ENCODE assay signal across 29 mouse cellular contexts in the genomic region with DNA sequence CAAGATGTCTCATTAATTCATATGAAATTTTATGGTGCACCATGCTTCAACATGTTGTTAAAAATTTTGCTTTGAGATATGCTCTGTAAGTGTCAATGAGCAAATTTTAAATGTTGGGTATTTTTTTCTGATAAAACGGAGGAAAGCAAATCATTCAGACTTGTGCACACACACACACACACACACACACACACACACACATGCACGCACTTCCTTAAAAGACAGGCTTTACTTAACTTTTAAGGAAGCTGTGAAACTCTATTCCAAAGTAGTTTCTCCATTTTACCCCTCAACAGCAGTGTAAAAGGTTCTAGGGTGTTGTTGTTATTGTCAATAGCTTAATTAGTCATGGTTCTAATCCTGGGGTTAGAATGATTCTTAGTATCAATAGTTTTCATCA. TPM values are rescaled to one million over a fixed set of nuclear protein-coding genes. Genes with fewer than 3 reads are reported as not detected.
DNase-seq lines count a peak whose midpoint lies in the region; ATAC-seq and TF ChIP-seq lines count a peak whose summit lies in the region.
"Had no signal": no experiment of that assay in that cellular context is flagged by ENCODE, and none has a peak within 500 bp of the region (broad histone marks: within the 10 kb centered on the region; RNA-seq: fewer than 3 reads in every experiment).

No protein-coding gene starts in this region.

- TF ChIP-seq CTCF in liver, postnatal 0 days (IDR thresholded peaks at IDR 0.05; ENCODE audit: low read depth) = no peak
- TF ChIP-seq CTCF in stomach, postnatal 0 days (IDR thresholded peaks at IDR 0.05; ENCODE audit: low read depth) = no peak

- peaks cover 5% of the 10 kb centered on the region; the same call in 1 of the 2 replicates for H3K4me1 ChIP-seq in liver, postnatal 0 days (ENCODE audit: insufficient read depth)
- no peaks in the 10 kb centered on the region for H3K4me1 ChIP-seq in stomach, postnatal 0 days (replicated peaks; ENCODE audit: control insufficient read depth, insufficient read depth)
- H3K4me1 ChIP-seq: embryonic facial prominence, embryonic 12.5 days; forebrain, embryonic 12.5 days; hindbrain, embryonic 15.5 days; limb, embryonic 12.5 days; midbrain, embryonic 12.5 days had no signal

- DNase-seq in liver, postnatal 0 days = peak; percentile 33
- DNase-seq in liver (no peak), MEL-GATA-1-ER (ENCODE audit: extremely low read depth, low read depth) (peak; percentile 60)
- DNase-seq in splenic B cell, adult 2 months (ENCODE audit: low read depth, low spot score) = peak; percentile 21
- DNase-seq in stomach, postnatal 0 days (ENCODE audit: low spot score) = no peak
- DNase-seq in thymus, adult 18-20 months = no peak
- DNase-seq: adrenal gland, postnatal 10 days; cerebellum, adult 11 months; cerebellum, adult 9-10 months; cerebellum, postnatal 36 days; embryo, embryonic 11 days; gastrocnemius, postnatal 10 days; heart, postnatal 36 days; kidney, adult 18-20 months; kidney, postnatal 36 days; retina, postnatal 1 day; right cerebral cortex, postnatal 14 days; thymus, postnatal 4 days had no signal

- no peak overlapping the region for H3K27ac ChIP-seq in liver, postnatal 0 days (ENCODE audit: low read depth)
- H3K27ac ChIP-seq in macrophage = peak overlapping the region; percentile 31
- no peak overlapping the region for H3K27ac ChIP-seq in stomach, postnatal 0 days (replicated peaks)
- H3K27ac ChIP-seq: embryonic facial prominence, embryonic 12.5 days; forebrain, embryonic 12.5 days; hindbrain, embryonic 15.5 days; layer of hippocampus, adult 2 months; left cerebral cortex, adult 2 months; limb, embryonic 12.5 days; midbrain, embryonic 12.5 days had no signal

- no peaks in the 10 kb centered on the region for H3K36me3 ChIP-seq in liver, postnatal 0 days (replicated peaks; ENCODE audit: insufficient read depth, low read length)
- no peaks in the 10 kb centered on the region for H3K36me3 ChIP-seq in macrophage (ENCODE audit: inconsistent target)
- H3K36me3 ChIP-seq in splenic B cell, adult 2 months (ENCODE audit: control insufficient read depth, insufficient read depth, low read length, poor library complexity, severe bottlenecking) = no peaks in the 10 kb centered on the region
- H3K36me3 ChIP-seq in stomach, postnatal 0 days (ENCODE audit: control insufficient read depth, insufficient read depth, low read length) = no peaks in the 10 kb centered on the region
- H3K36me3 ChIP-seq: embryonic facial prominence, embryonic 12.5 days; forebrain, embryonic 12.5 days; hindbrain, embryonic 15.5 days; limb, embryonic 12.5 days; midbrain, embryonic 12.5 days had no signal

- no peak for ATAC-seq in liver, postnatal 0 days
- ATAC-seq in stomach, postnatal 0 days (ENCODE audit: low FRiP score, low TSS enrichment) = no peak
- ATAC-seq: Patski had no signal

- 28% methylated on average over 2 of the region's 2 CpGs for WGBS in liver, postnatal 0 days (ENCODE audit: insufficient replicate concordance)
- 0% methylated on average over 2 of the region's 2 CpGs for WGBS in macrophage (ENCODE audit: missing documents)
- WGBS in stomach, postnatal 0 days = 56% methylated on average over 2 of the region's 2 CpGs

- H3K4me3 ChIP-seq in liver, postnatal 0 days (ENCODE audit: low read depth, low read length) = no peak overlapping the region
- no peak overlapping the region for H3K4me3 ChIP-seq in macrophage (ENCODE audit: inconsistent target)
- no peak overlapping the region for H3K4me3 ChIP-seq in stomach, postnatal 0 days (ENCODE audit: low read depth, low read length)
- H3K4me3 ChIP-seq: embryonic facial prominence, embryonic 12.5 days; forebrain, embryonic 12.5 days; hindbrain, embryonic 15.5 days; layer of hippocampus, adult 2 months; left cerebral cortex, adult 2 months; limb, embryonic 12.5 days; midbrain, embryonic 12.5 days had no signal

- no peak for TF ChIP-seq EP300 in liver, postnatal 0 days (IDR thresholded peaks at IDR 0.05; ENCODE audit: low read depth)
- TF ChIP-seq EP300 in stomach, postnatal 0 days (optimal IDR thresholded peaks at IDR 0.05) = no peak

- H3K9me3 ChIP-seq in liver, postnatal 0 days (ENCODE audit: low read length) = no peaks in the 10 kb centered on the region
- H3K9me3 ChIP-seq in stomach, postnatal 0 days (ENCODE audit: control insufficient read depth, low read length) = no peaks in the 10 kb centered on the region
- H3K9me3 ChIP-seq: embryonic facial prominence, embryonic 12.5 days; forebrain, embryonic 12.5 days; hindbrain, embryonic 15.5 days; limb, embryonic 12.5 days; midbrain, embryonic 12.5 days had no signal

- no peak overlapping the region for H3K4me2 ChIP-seq in liver, postnatal 0 days (ENCODE audit: low read depth, low read length)
- H3K4me2 ChIP-seq in stomach, postnatal 0 days (replicated peaks; ENCODE audit: low read depth) = no peak overlapping the region
- H3K4me2 ChIP-seq: embryonic facial prominence, embryonic 12.5 days; forebrain, embryonic 12.5 days; heart, embryonic 11.5 days; hindbrain, embryonic 15.5 days; limb, embryonic 12.5 days; liver, embryonic 11.5 days; midbrain, embryonic 12.5 days had no signal

- H3K79me2 ChIP-seq in macrophage (ENCODE audit: inconsistent target) = no peaks in the 10 kb centered on the region

- H3K27me3 ChIP-seq in liver, postnatal 0 days (ENCODE audit: insufficient read depth, low read length) = no peaks in the 10 kb centered on the region
- H3K27me3 ChIP-seq in splenic B cell, adult 2 months (ENCODE audit: control insufficient read depth, insufficient read depth, low read length, poor library complexity, severe bottlenecking) = no peaks in the 10 kb centered on the region
- no peaks in the 10 kb centered on the region for H3K27me3 ChIP-seq in stomach, postnatal 0 days (ENCODE audit: control insufficient read depth, insufficient read depth, low read length)
- H3K27me3 ChIP-seq: embryonic facial prominence, embryonic 12.5 days; forebrain, embryonic 12.5 days; hindbrain, embryonic 15.5 days; limb, embryonic 12.5 days; midbrain, embryonic 12.5 days; Patski had no signal

- no peak overlapping the region for H3K9ac ChIP-seq in liver, postnatal 0 days (replicated peaks)
- no peak overlapping the region for H3K9ac ChIP-seq in stomach, postnatal 0 days (ENCODE audit: low read length)
- H3K9ac ChIP-seq: embryonic facial prominence, embryonic 12.5 days; forebrain, embryonic 12.5 days; hindbrain, embryonic 15.5 days; limb, embryonic 12.5 days; midbrain, embryonic 12.5 days had no signal

RNA-seq across cellular contexts. Expression of a gene that starts 14.2 kb away (rescaled TPM):
- 21.2 and 23.8 TPM in 2 replicates for polyA plus RNA-seq in liver, postnatal 0 days (2015; fragmentation: Nextera tagmentation; extraction: Ambion mirVana)
- total RNA-seq in macrophage (2018; cell fraction: chromatin; rRNA removed) = 100 to 1,000 TPM in 1 of 26 experiments, 10 to 100 TPM in 20, 1 to 10 TPM in 5; 6.4 to 109 (median 22.0) TPM
- 100 to 1,000 TPM in 1 of 26 experiments, 10 to 100 TPM in 25; 55.1 to 152 (median 72.1) TPM for total RNA-seq in macrophage (2018; cell fraction: cytosol; rRNA removed)
- total RNA-seq in macrophage (2018; cell fraction: nucleus; rRNA removed) = 100 to 1,000 TPM in 1 of 26 experiments, 10 to 100 TPM in 25; 13.7 to 108 (median 47.6) TPM
- polyA plus RNA-seq in macrophage (2018) = 51.1 to 93.2 TPM (median 65.8 TPM) in 3 replicates
- polyA plus RNA-seq in stomach, postnatal 0 days (2015; fragmentation: Nextera tagmentation; extraction: Ambion mirVana) = 15.7 and 16.2 TPM in 2 replicates

Comparison
In these comparisons a context has a peak if more than half of its experiments do, and no peak if none do; other contexts are left out.
1. DNase-seq: peak in liver, postnatal 0 days (single experiment), MEL-GATA-1-ER (single experiment) and splenic B cell, adult 2 months (single experiment); none in liver (single experiment), stomach, postnatal 0 days (single experiment) and thymus, adult 18-20 months (0 of 2).